Mouse (Mus musculus) kidney, postnatal 0 days (tissue): ENCODE measurements around the gene Dhx16. TPM values are rescaled to one million over a fixed set of nuclear protein-coding genes. Genes with fewer than 3 reads are reported as not detected.

Experiments used
- ATAC-seq: fragments of 200-750 bp; cut with Nextera tagmentation; replicated peaks from 2 replicates; pipeline ENCODE4 v1.8.0; 2017; ENCODE audit warnings: low read depth, moderate number of reproducible peaks, moderate TSS enrichment, moderate library complexity; ENCODE audit not compliant: low FRiP score
- DNase-seq: peaks from one replicate; pipeline ENCODE4 v3.0.0-alpha.2; 2016; ENCODE audit warnings: low spot score
- H3K27ac ChIP-seq: fragments of 300-500 bp; sonication (generic); 2 replicates; pipeline ENCODE4 v1.5.1; 2014; ENCODE audit warnings: mild to moderate bottlenecking
- H3K27me3 ChIP-seq: fragments of 300-500 bp; sonication (generic); 2 replicates; pipeline ENCODE4 v1.6.1; 2014; ENCODE audit warnings: low read length, mixed read lengths; ENCODE audit not compliant: insufficient read depth
- H3K36me3 ChIP-seq: fragments of 300-500 bp; sonication (generic); 2 replicates; pipeline ENCODE4 v1.6.1; 2014; ENCODE audit warnings: low read length, mixed read lengths; ENCODE audit not compliant: insufficient read depth
- H3K4me1 ChIP-seq: fragments of 300-500 bp; sonication (generic); replicated peaks from 2 replicates; pipeline ENCODE4 v1.6.1; 2014; ENCODE audit warnings: antibody characterized with exemption, low read length, mixed read lengths; ENCODE audit not compliant: insufficient read depth
- H3K4me2 ChIP-seq: fragments of 300-500 bp; sonication (generic); 2 replicates; pipeline ENCODE4 v1.6.1; 2014; ENCODE audit warnings: mild to moderate bottlenecking, low read length, moderate library complexity, mixed read lengths
- H3K4me3 ChIP-seq: fragments of 300-500 bp; sonication (generic); replicated peaks from 2 replicates; pipeline ENCODE4 v1.5.1; 2014; ENCODE audit warnings: low read depth, low read length
- H3K9ac ChIP-seq: fragments of 300-500 bp; sonication (generic); 2 replicates; pipeline ENCODE4 v1.6.1; 2014; ENCODE audit warnings: low read depth, low read length
- H3K9me3 ChIP-seq: fragments of 300-500 bp; sonication (generic); replicated peaks from 2 replicates; pipeline ENCODE4 v1.6.1; 2016; ENCODE audit warnings: low read length, inconsistent platforms, mixed read lengths
- CTCF ChIP-seq: IDR thresholded peaks from 2 replicates; pipeline ENCODE4 v1.5.1; 2016; ENCODE audit warnings: antibody characterized with exemption, low read depth, mild to moderate bottlenecking, moderate library complexity
- WGBS: fragments of 180-500 bp; shearing (Covaris S2); extraction: QIAGEN DNeasy Blood & Tissue Kit; methylation state at CpG from one replicate; pipeline ENCODE4 v1.1.7; 2014; 5-methylcytosine and 5-hydroxymethylcytosine counted together
- polyA plus RNA-seq: library from polyadenylated mRNA; unstranded; fragments of >200 nt; fragmentation: Nextera tagmentation; extraction: Ambion mirVana; gene quantifications from 2 replicates; pipeline ENCODE4 v1.2.1, GENCODE M21; 2015

Gene Dhx16
- polyA plus RNA-seq, 1 experiment from 2014 or later = 29.2 TPM

GRCm38 (mm10) chr17:35883777-35884176 lies 4.2 kb downstream of the Dhx16 start:
- DNase-seq = no peak
- no peak overlapping the region for H3K4me2 ChIP-seq
- H3K9me3 ChIP-seq = no peaks in the 10 kb centered on the region
- no peak for ATAC-seq
- no peaks in the 10 kb centered on the region; the same call in 1 of the 2 replicates for H3K4me1 ChIP-seq
- H3K9ac ChIP-seq = no peak overlapping the region
- no peaks in the 10 kb centered on the region for H3K27me3 ChIP-seq
- no peak overlapping the region for H3K4me3 ChIP-seq
- 96% methylated on average over 14 of the region's 14 CpGs for WGBS
- no peak overlapping the region for H3K27ac ChIP-seq
- peaks cover 61% of the 10 kb centered on the region for H3K36me3 ChIP-seq
- no peak for TF ChIP-seq CTCF

GRCm38 (mm10) chr17:35887725-35888124 lies 8.1 kb downstream of the Dhx16 start:
- Histone ChIP-seq H3K27me3 (no peaks in the 10 kb centered on the region), H3K27ac (no peak overlapping the region), H3K9me3 (no peaks in the 10 kb centered on the region), H3K4me3 (no peak overlapping the region), H3K9ac (no peak overlapping the region), H3K4me2 (no peak overlapping the region), H3K36me3 (peaks cover 81% of the 10 kb centered on the region), H3K4me1 (no peaks in the 10 kb centered on the region)
- DNase-seq (no peak), ATAC-seq (no peak)
- 90% methylated on average over 13 of the region's 17 CpGs for WGBS
- TF ChIP-seq CTCF = no peak

- Histone ChIP-seq H3K9ac (peak within 1 kb of the TSS; percentile 87), H3K4me1 (peaks cover 4% of the 10 kb centered on the region; the same call in 1 of the 2 replicates), H3K9me3 (no peaks in the 10 kb centered on the region), H3K4me2 (peak within 1 kb of the TSS; percentile 91), H3K27ac (peak within 1 kb of the TSS; percentile 85), H3K4me3 (peak within 1 kb of the TSS; percentile 88), H3K36me3 (peaks cover 16% of the 10 kb centered on the region; the same call in 1 of the 2 replicates), H3K27me3 (no peaks in the 10 kb centered on the region)
- peak; percentile 91 for ATAC-seq
- peak; percentile 95 for DNase-seq
- no peak for TF ChIP-seq CTCF
- 2% methylated on average over 70 of the region's 86 CpGs for WGBS
Measured at GRCm38 (mm10) chr17:35896781-35897643, 17.4 kb downstream of the Dhx16 start, which contains the start of gene 2310061I04Rik. Gene 2310061I04Rik (minus strand): TSS chr17:35897431.

- Histone ChIP-seq H3K36me3 (peaks cover 10% of the 10 kb centered on the region; the same call in 1 of the 2 replicates), H3K9ac (peak overlapping the region; percentile 38; the same call in 1 of the 2 replicates), H3K4me3 (0 out of 2 replicates have a peak overlapping the region, but pooled peaks have one; percentile 88), H3K4me2 (peak overlapping the region; percentile 91; the same call in 1 of the 2 replicates), H3K4me1 (peaks cover 4% of the 10 kb centered on the region; the same call in 1 of the 2 replicates), H3K9me3 (no peaks in the 10 kb centered on the region), H3K27ac (0 out of 2 replicates have a peak overlapping the region, but pooled peaks have one; percentile 3), H3K27me3 (no peaks in the 10 kb centered on the region)
- DNase-seq (no peak), ATAC-seq (peak; percentile 56)
- WGBS = 37% methylated on average over 23 of the region's 23 CpGs
- no peak for TF ChIP-seq CTCF
Measured at GRCm38 (mm10) chr17:35897644-35898573, 18.3 kb downstream of the Dhx16 start.

GRCm38 (mm10) chr17:35900636-35901035 lies 21.0 kb downstream of the Dhx16 start:
- Histone ChIP-seq H3K9me3 (no peaks in the 10 kb centered on the region), H3K36me3 (peaks cover 16% of the 10 kb centered on the region), H3K4me1 (peaks cover 2% of the 10 kb centered on the region; the same call in 1 of the 2 replicates), H3K4me3 (no peak overlapping the region), H3K4me2 (no peak overlapping the region), H3K9ac (no peak overlapping the region), H3K27me3 (no peaks in the 10 kb centered on the region), H3K27ac (no peak overlapping the region)
- no peak for DNase-seq
- no peak for ATAC-seq
- WGBS = 91% methylated on average over 3 of the region's 3 CpGs
- TF ChIP-seq CTCF = no peak
